Mouse (Mus musculus) ES-E14 (cell line): ENCODE measurements at regions not wholly inside any gene's neighbourhood (a gene's known extent, or its start where the extent isn't known, plus 50 kb on each side); places are given as distances from the start of the nearest gene placed in this dataset.

Experiments
- HCFC1 ChIP-seq: IDR thresholded peaks from 2 replicates; pipeline ENCODE4 v1.6.1; 2012; ENCODE audit warnings: low read length, inconsistent platforms, borderline replicate concordance; ENCODE audit not compliant: insufficient read depth
- MAFK ChIP-seq: IDR thresholded peaks from 2 replicates; pipeline ENCODE4 v1.6.1; 2014; ENCODE audit warnings: mild to moderate bottlenecking, low read depth, low read length, inconsistent platforms; ENCODE audit not compliant: insufficient read depth
- ZNF384 ChIP-seq: IDR thresholded peaks from 2 replicates; pipeline ENCODE4 v1.6.1; 2012; ENCODE audit warnings: low read depth, low read length, inconsistent platforms

GRCm38 (mm10) chr16:15220961-15221547, 96.2 kb upstream of the Gm21897 start:
- TF ChIP-seq HCFC1 (no peak), MAFK (no peak), ZNF384 (no peak)
